In genomic region chr13:94550037-94550436, GRCm38 (mm10) we compare ENCODE assay signal across 23 mouse cellular contexts.
DNase-seq lines count a peak whose midpoint lies in the region; ATAC-seq and TF ChIP-seq lines count a peak whose summit lies in the region.
"Had no signal": no experiment of that assay in that cellular context is flagged by ENCODE, and none has a peak within 500 bp of the region (broad histone marks: within the 10 kb centered on the region; RNA-seq: fewer than 3 reads in every experiment).

No protein-coding gene starts in this region.

- H3K27ac ChIP-seq in forebrain, embryonic 15.5 days (replicated peaks): no peak overlapping the region
- H3K27ac ChIP-seq in forebrain, embryonic 11.5 days (ENCODE audit: low read depth, low read length): no peak overlapping the region
- no peak overlapping the region for H3K27ac ChIP-seq in lung, embryonic 14.5 days (ENCODE audit: low read depth)
- H3K27ac ChIP-seq: heart, adult 2 months; hindbrain, embryonic 13.5 days; macrophage; midbrain, embryonic 13.5 days had no signal

- no peaks in the 10 kb centered on the region for H3K9me3 ChIP-seq in forebrain, embryonic 15.5 days
- H3K9me3 ChIP-seq in forebrain, embryonic 11.5 days (ENCODE audit: control insufficient read depth, low read length): no peaks in the 10 kb centered on the region
- no peaks in the 10 kb centered on the region for H3K9me3 ChIP-seq in lung, embryonic 14.5 days (ENCODE audit: low read depth, low read length)
- H3K9me3 ChIP-seq: heart, embryonic 12.5 days; hindbrain, embryonic 13.5 days; midbrain, embryonic 13.5 days had no signal

- H3K27me3 ChIP-seq in forebrain, embryonic 15.5 days: peaks cover 4% of the 10 kb centered on the region; the same call in 1 of the 2 replicates
- peaks cover 10% of the 10 kb centered on the region for H3K27me3 ChIP-seq in forebrain, embryonic 11.5 days (ENCODE audit: control insufficient read depth, insufficient read depth, low read length)
- no peaks in the 10 kb centered on the region for H3K27me3 ChIP-seq in lung, embryonic 14.5 days (ENCODE audit: insufficient read depth, low read length)
- H3K27me3 ChIP-seq: heart, embryonic 12.5 days had no signal

- no peak for DNase-seq in forebrain, embryonic 11.5 days (ENCODE audit: low spot score)
- peak; percentile 86 for DNase-seq in lung, embryonic 14.5 days
- no peak for DNase-seq in lung, postnatal 25 days (ENCODE audit: low spot score)
- peak; percentile 45 for DNase-seq in Muller cell, postnatal 12 days (ENCODE audit: inconsistent ontology term)
- peak; percentile 82 for DNase-seq in brain, embryonic 14.5 days (ENCODE audit: low read depth)
- no peak for DNase-seq in left cerebral cortex, postnatal 10 days (ENCODE audit: extremely low spot score in 1 of 2, low spot score in 2 of 2)
- DNase-seq: adrenal gland, adult 2 months; adrenal gland, postnatal 36 days; cerebellum, adult 8-10 months; cerebellum, postnatal 25 days; heart, adult 2 months; heart, postnatal 4 days; kidney, adult 8-10 months; kidney, postnatal 25 days; layer of hippocampus, postnatal 36 days; liver had no signal

- TF ChIP-seq CTCF in lung, embryonic 14.5 days (IDR thresholded peaks at IDR 0.05; ENCODE audit: low read depth): no peak
- TF ChIP-seq CTCF in brain, embryonic 14.5 days (IDR thresholded peaks at IDR 0.05; ENCODE audit: borderline replicate concordance, extremely low read depth, insufficient read depth, insufficient read length): no peak

- no peak overlapping the region for H3K4me2 ChIP-seq in forebrain, embryonic 15.5 days (replicated peaks)
- no peak overlapping the region for H3K4me2 ChIP-seq in forebrain, embryonic 11.5 days (ENCODE audit: low read depth, low read length, severe bottlenecking)
- H3K4me2 ChIP-seq in lung, embryonic 14.5 days: no peak overlapping the region
- H3K4me2 ChIP-seq: heart, embryonic 12.5 days; hindbrain, embryonic 13.5 days; midbrain, embryonic 13.5 days had no signal

- no peaks in the 10 kb centered on the region for H3K36me3 ChIP-seq in forebrain, embryonic 15.5 days
- no peaks in the 10 kb centered on the region for H3K36me3 ChIP-seq in forebrain, embryonic 11.5 days (ENCODE audit: control insufficient read depth, insufficient read depth, low read length)
- peaks cover 4% of the 10 kb centered on the region for H3K36me3 ChIP-seq in lung, embryonic 14.5 days (ENCODE audit: insufficient read depth)

- TF ChIP-seq POLR2A in brain, embryonic 14.5 days (IDR thresholded peaks at IDR 0.05; ENCODE audit: borderline replicate concordance, extremely low read depth, insufficient read depth, insufficient read length, poor library complexity, severe bottlenecking): no peak

- WGBS in forebrain, embryonic 15.5 days: 8% methylated on average over 4 of the region's 4 CpGs
- 48% methylated on average over 4 of the region's 4 CpGs for whole genome bisulfite sequencing in forebrain, embryonic 11.5 days
- WGBS in lung, embryonic 14.5 days: 28% methylated on average over 4 of the region's 4 CpGs

- ATAC-seq in forebrain, embryonic 15.5 days (replicated peaks): peak; percentile 49
- no peak for ATAC-seq in forebrain, embryonic 11.5 days (replicated peaks; ENCODE audit: low FRiP score)
- ATAC-seq in lung, embryonic 14.5 days (ENCODE audit: insufficient read depth): peak; percentile 62; the same call in 1 of the 2 replicates
- ATAC-seq: activated CD4-positive, CD25-positive, alpha-beta regulatory T cell, adult 4 months; intestine, embryonic 16.5 days had no signal

- no peak overlapping the region for H3K4me3 ChIP-seq in forebrain, embryonic 15.5 days
- no peak overlapping the region for H3K4me3 ChIP-seq in forebrain, embryonic 11.5 days (ENCODE audit: low read depth, low read length)
- H3K4me3 ChIP-seq in lung, embryonic 14.5 days (ENCODE audit: low read depth, low read length): no peak overlapping the region
- H3K4me3 ChIP-seq: heart, adult 2 months; heart, embryonic 12.5 days; hindbrain, embryonic 13.5 days; midbrain, embryonic 13.5 days had no signal

- peaks cover 38% of the 10 kb centered on the region for H3K4me1 ChIP-seq in forebrain, embryonic 15.5 days
- H3K4me1 ChIP-seq in forebrain, embryonic 11.5 days (replicated peaks; ENCODE audit: control insufficient read depth, insufficient read depth, low read length): no peaks in the 10 kb centered on the region; the same call in 1 of the 2 replicates
- 0 out of 2 replicates have a peak, but pooled peaks cover 4% of the 10 kb centered on the region for H3K4me1 ChIP-seq in lung, embryonic 14.5 days (ENCODE audit: insufficient read depth)
- H3K4me1 ChIP-seq: heart, embryonic 12.5 days had no signal

- intact Hi-C loops in left cerebral cortex, postnatal 10 days (cut with DNase I): no loop called here

- no peak overlapping the region for H3K9ac ChIP-seq in forebrain, embryonic 15.5 days (replicated peaks)
- no peak overlapping the region for H3K9ac ChIP-seq in forebrain, embryonic 11.5 days (ENCODE audit: low read length)
- no peak overlapping the region for H3K9ac ChIP-seq in lung, embryonic 14.5 days
- H3K9ac ChIP-seq: hindbrain, embryonic 13.5 days; midbrain, embryonic 13.5 days had no signal

Comparison
In these comparisons a context has a peak if more than half of its experiments do, and no peak if none do; other contexts are left out.
1. DNase-seq: peak in lung, embryonic 14.5 days (single experiment), Muller cell, postnatal 12 days (single experiment) and brain, embryonic 14.5 days (single experiment); none in forebrain, embryonic 11.5 days (single experiment), lung, postnatal 25 days (single experiment) and left cerebral cortex, postnatal 10 days (0 of 2).